Mouse (Mus musculus): ENCODE results near the gene Vps50. TPM values are rescaled to one million over a fixed set of nuclear protein-coding genes. Genes with fewer than 3 reads are reported as not detected.

Vps50 gene
- 12.9 and 13.8 TPM in 2 replicates for total RNA-seq (2023)

DNA sequence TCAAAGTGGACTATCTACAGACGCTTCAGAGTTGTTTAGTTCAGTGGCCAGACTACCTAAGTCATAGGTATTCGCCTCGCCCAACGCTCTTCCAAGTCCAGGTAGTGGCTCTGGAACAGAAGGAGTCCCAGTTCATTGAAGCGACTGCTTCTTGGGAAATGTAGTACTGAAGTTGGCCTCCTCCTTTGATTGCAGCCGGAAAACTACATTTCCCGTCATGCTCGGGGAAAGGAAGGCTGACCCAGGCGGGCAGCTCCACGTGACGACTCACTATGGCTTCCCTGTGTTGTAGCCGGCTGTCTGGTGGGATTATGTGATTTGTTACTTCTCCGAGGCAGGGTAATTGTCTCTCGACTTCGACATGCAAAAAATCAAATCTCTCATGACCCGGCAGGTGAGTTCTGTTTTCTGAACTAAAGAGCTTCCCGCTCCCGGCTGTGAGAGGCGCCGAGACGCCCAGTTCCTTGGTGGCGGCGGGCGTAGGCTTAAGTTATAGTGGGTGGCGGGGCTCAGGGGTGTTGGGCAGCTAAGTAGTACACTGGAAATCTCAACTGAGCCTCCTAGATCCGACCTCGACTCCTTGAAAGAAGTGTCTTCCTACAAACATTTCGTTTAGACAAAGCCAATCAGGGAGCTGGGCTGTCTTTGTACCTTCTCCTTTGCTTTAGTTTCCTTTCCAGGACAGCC lies at the start of gene Vps50, which contains the start of gene Hepacam2:
TSS of gene Vps50 (plus strand) at position 221 of the 687 bp plus-strand sequence.
TSS of gene Hepacam2 (minus strand) at position 137 of the 687 bp plus-strand sequence.

Other genes with a start within 250 kb of the Vps50 start
- gene Samd9l, start 98.8 kb upstream of the Vps50 start, total RNA-seq (2023) = 77.8 and 96.6 TPM in 2 replicates
- not detected in 2 replicates for gene Hepacam2, start 84 bp upstream of the Vps50 start, total RNA-seq (2023)

All from neutrophil, adult 65 days (primary cell).